Mouse (Mus musculus): ENCODE data around the gene Fibp.

The Fibp gene

GRCm38 (mm10) chr19:5463791-5464562 lies 3.6 kb downstream of the Fibp start:
- in situ Hi-C loops (cut with MboI, MseI) = no loop called here

GRCm38 (mm10) chr19:5465037-5465436 lies 4.6 kb downstream of the Fibp start:
- in situ Hi-C loops (cut with MboI, MseI) = no loop called here

- in situ Hi-C loops (cut with MboI, MseI) = no loop called here
These were observed 6.6 kb downstream of the Fibp start for GRCm38 (mm10) chr19:5466916-5467500.

- in situ Hi-C loops (cut with MboI, MseI) = no loop called here
These were observed 8.0 kb downstream of the Fibp start, which contains the start of gene Ctsw for GRCm38 (mm10) chr19:5468374-5468773. Gene Ctsw (minus strand): TSS chr19:5468507.

- in situ Hi-C loops (cut with MboI, MseI) = no loop called here
These were observed 11.4 kb downstream of the Fibp start for GRCm38 (mm10) chr19:5471846-5472245.

- in situ Hi-C loops (cut with MboI, MseI) = no loop called here
These were observed 12.4 kb downstream of the Fibp start for GRCm38 (mm10) chr19:5472857-5473256.

- in situ Hi-C loops (cut with MboI, MseI) = no loop called here
These were observed 13.3 kb downstream of the Fibp start, which contains the start of gene Efemp2 for GRCm38 (mm10) chr19:5473720-5474119. Gene Efemp2 (plus strand): TSS chr19:5473954.

GRCm38 (mm10) chr19:5474281-5475068 lies 14.1 kb downstream of the Fibp start:
- in situ Hi-C loops (cut with MboI, MseI) = no loop called here

- in situ Hi-C loops (cut with MboI, MseI) = no loop called here
These were observed 14.8 kb downstream of the Fibp start for GRCm38 (mm10) chr19:5475069-5475714.

- in situ Hi-C loops (cut with MboI, MseI) = no loop called here
These were observed 16.7 kb downstream of the Fibp start for GRCm38 (mm10) chr19:5477004-5477667.

GRCm38 (mm10) chr19:5477668-5478300 lies 17.4 kb downstream of the Fibp start:
- in situ Hi-C loops (cut with MboI, MseI) = no loop called here

GRCm38 (mm10) chr19:5480016-5480415 lies 19.6 kb downstream of the Fibp start:
- in situ Hi-C loops (cut with MboI, MseI) = no loop called here

- in situ Hi-C loops (cut with MboI, MseI) = no loop called here
These were observed 21.0 kb downstream of the Fibp start for GRCm38 (mm10) chr19:5481398-5481797.

GRCm38 (mm10) chr19:5483386-5484359 lies 23.3 kb downstream of the Fibp start:
- in situ Hi-C loops (cut with MboI, MseI) = no loop called here

- in situ Hi-C loops (cut with MboI, MseI) = no loop called here
These were observed 24.1 kb downstream of the Fibp start for GRCm38 (mm10) chr19:5484496-5484895.

GRCm38 (mm10) chr19:5485371-5485770 lies 25.0 kb downstream of the Fibp start:
- in situ Hi-C loops (cut with MboI, MseI) = no loop called here

GRCm38 (mm10) chr19:5485821-5486220 lies 25.4 kb downstream of the Fibp start:
- in situ Hi-C loops (cut with MboI, MseI) = no loop called here

- in situ Hi-C loops (cut with MboI, MseI) = no loop called here
These were observed 25.9 kb downstream of the Fibp start for GRCm38 (mm10) chr19:5486286-5486685.

- in situ Hi-C loops (cut with MboI, MseI) = no loop called here
These were observed 26.4 kb downstream of the Fibp start for GRCm38 (mm10) chr19:5486771-5487170.
